Mouse (Mus musculus) intestine, embryonic 16.5 days (tissue): ENCODE results near the gene Hist2h2ab. TPM values are rescaled to one million over a fixed set of nuclear protein-coding genes. Genes with fewer than 3 reads are reported as not detected.
"Not testable (repeated sequence)": the region's sequence is repeated elsewhere in the genome, so short reads cannot be mapped to it uniquely, and the experiment has no call there.

Experiments
- ATAC-seq: fragments of 200-750 bp; cut with Nextera tagmentation; 2 replicates; pipeline ENCODE4 v1.8.0; 2017; ENCODE audit warnings: moderate TSS enrichment, moderate library complexity
- H3K27ac ChIP-seq: fragments of 300-500 bp; sonication (generic); 2 replicates; pipeline ENCODE4 v1.5.1; 2014; ENCODE audit warnings: mild to moderate bottlenecking, low read length
- H3K27me3 ChIP-seq: fragments of 300-500 bp; sonication (generic); replicated peaks from 2 replicates; pipeline ENCODE4 v1.6.1; 2014; ENCODE audit warnings: low read length, control low read depth, mixed read lengths; ENCODE audit not compliant: control insufficient read depth, insufficient read depth
- H3K36me3 ChIP-seq: fragments of 300-500 bp; sonication (generic); 2 replicates; pipeline ENCODE4 v1.6.1; 2014; ENCODE audit warnings: low read length, control low read depth; ENCODE audit not compliant: control insufficient read depth, insufficient read depth
- H3K4me1 ChIP-seq: fragments of 300-500 bp; sonication (generic); 2 replicates; pipeline ENCODE4 v1.6.1; 2014; ENCODE audit warnings: low read length, control low read depth, mixed read lengths; ENCODE audit not compliant: control insufficient read depth, insufficient read depth
- H3K4me2 ChIP-seq: fragments of 300-500 bp; sonication (generic); 2 replicates; pipeline ENCODE4 v1.6.1; 2014; ENCODE audit warnings: low read depth, low read length, control low read depth
- H3K4me3 ChIP-seq: fragments of 300-500 bp; sonication (generic); 2 replicates; pipeline ENCODE4 v1.5.1; 2014; ENCODE audit warnings: mild to moderate bottlenecking, low read length
- H3K9ac ChIP-seq: fragments of 300-500 bp; sonication (generic); 2 replicates; pipeline ENCODE4 v1.6.1; 2014; ENCODE audit warnings: low read depth, low read length
- H3K9me3 ChIP-seq: fragments of 300-500 bp; sonication (generic); 2 replicates; pipeline ENCODE4 v1.6.1; 2016; ENCODE audit warnings: low read length, control low read depth; ENCODE audit not compliant: control insufficient read depth
- WGBS: fragments of 180-500 bp; shearing (Covaris S2); extraction: QIAGEN DNeasy Blood & Tissue Kit; methylation state at CpG from one replicate; pipeline ENCODE4 v1.1.7; 2014; 5-methylcytosine and 5-hydroxymethylcytosine counted together
- polyA plus RNA-seq: library from polyadenylated mRNA; unstranded; fragments of >200 nt; fragmentation: Nextera tagmentation; extraction: Ambion mirVana; gene quantifications from 2 replicates; pipeline ENCODE4 v1.2.1, GENCODE M21; 2015

The Hist2h2ab gene
- polyA plus RNA-seq, 1 experiment from 2014 or later: 0.70 TPM

DNA sequence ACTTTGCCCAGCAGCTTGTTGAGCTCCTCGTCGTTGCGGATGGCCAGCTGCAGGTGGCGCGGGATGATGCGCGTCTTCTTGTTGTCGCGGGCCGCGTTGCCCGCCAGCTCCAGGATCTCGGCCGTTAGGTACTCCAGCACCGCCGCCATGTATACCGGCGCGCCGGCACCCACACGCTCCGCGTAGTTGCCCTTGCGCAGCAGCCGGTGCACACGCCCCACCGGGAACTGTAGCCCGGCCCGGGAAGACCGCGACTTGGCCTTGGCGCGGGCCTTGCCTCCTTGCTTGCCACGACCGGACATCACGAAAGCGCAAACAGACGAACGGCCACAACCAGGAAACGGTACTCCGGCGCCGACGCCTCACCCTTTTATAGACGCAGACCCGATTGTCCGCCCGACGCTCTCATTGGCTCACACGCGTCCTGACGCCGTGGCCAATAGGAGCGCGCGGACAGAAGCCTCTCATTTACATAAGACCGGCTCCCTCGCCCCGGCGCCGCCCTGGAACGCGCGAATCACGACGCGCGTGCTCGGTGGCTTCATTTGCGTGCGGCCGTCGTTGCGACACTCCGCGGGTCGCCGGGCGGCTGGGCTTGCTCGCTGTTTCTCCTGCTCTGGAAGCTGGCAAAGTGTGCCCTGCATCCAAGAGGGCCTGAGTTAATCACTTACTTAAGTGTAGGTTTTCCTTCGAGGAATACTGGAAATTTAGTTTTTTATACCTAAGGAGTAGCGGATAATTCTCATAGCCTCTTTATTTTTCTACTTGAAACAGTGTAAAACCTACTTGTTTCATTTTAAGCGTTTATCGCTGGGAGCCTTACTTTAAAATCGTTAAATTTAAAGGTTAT, 20.5 kb downstream of the Hist2h2ab start, which contains the start of gene Hist2h2aa2:
Gene Hist2h2aa2, minus strand, starts transcription at position 328 of the 850 bp plus-strand sequence.
- ATAC-seq: peak; percentile 82
- Histone ChIP-seq H3K4me2 (peak within 1 kb of the TSS; percentile 43), H3K4me1 (peaks cover 21% of the 10 kb centered on the region), H3K9ac (peak within 1 kb of the TSS; percentile 59), H3K27ac (peak within 1 kb of the TSS; percentile 84), H3K4me3 (peak within 1 kb of the TSS; percentile 31)
- 6% methylated on average over 18 of the region's 85 CpGs for WGBS
- not testable (repeated sequence) for H3K27me3 ChIP-seq, H3K9me3 ChIP-seq, H3K36me3 ChIP-seq

DNA sequence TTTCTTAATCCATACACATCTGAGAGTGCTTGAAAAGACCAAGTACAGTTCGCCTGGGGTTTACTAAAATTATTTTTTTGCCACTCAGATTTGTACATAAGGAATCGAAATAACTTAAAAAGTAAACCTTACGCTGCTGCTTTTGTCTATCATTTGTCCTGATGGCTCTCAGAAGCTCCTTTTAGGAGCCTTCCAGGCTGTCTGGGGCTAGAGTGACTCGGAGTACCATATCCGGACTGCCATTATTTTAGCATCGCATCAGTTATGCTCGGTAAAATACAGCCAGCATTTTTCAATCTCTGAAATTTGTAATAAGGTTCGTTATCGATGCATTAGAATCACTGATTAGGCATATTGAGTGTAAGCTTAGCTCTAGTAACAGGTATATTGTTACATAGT, 21.1 kb downstream of the Hist2h2ab start:
- Histone ChIP-seq H3K9ac (peak overlapping the region; percentile 59), H3K9me3 (no peaks in the 10 kb centered on the region), H3K4me3 (no peak overlapping the region; the same call in 1 of the 2 replicates), H3K27ac (peak overlapping the region; percentile 84), H3K4me2 (peak overlapping the region; percentile 43), H3K4me1 (peaks cover 21% of the 10 kb centered on the region), H3K36me3 (no peaks in the 10 kb centered on the region), H3K27me3 (no peaks in the 10 kb centered on the region)
- no peak for ATAC-seq
- 78% methylated on average over 9 of the region's 9 CpGs for WGBS

GRCm38 (mm10) chr3:96243921-96244572, 24.4 kb downstream of the Hist2h2ab start:
- H3K4me1 ChIP-seq: peaks cover 21% of the 10 kb centered on the region
- 68% methylated on average over 7 of the region's 7 CpGs for WGBS
- peak overlapping the region; percentile 84 for H3K27ac ChIP-seq
- H3K4me2 ChIP-seq: peak overlapping the region; percentile 40
- ATAC-seq: no peak
- peak overlapping the region; percentile 65; the same call in 1 of the 2 replicates for H3K9ac ChIP-seq
- no peaks in the 10 kb centered on the region for H3K36me3 ChIP-seq
- H3K4me3 ChIP-seq: no peak overlapping the region
- H3K9me3 ChIP-seq: no peaks in the 10 kb centered on the region
- no peaks in the 10 kb centered on the region for H3K27me3 ChIP-seq

GRCm38 (mm10) chr3:96245003-96245886, 25.6 kb downstream of the Hist2h2ab start, which contains the start of gene Hist2h2aa1:
Gene Hist2h2aa1 (plus strand): TSS chr3:96245497.
- Histone ChIP-seq H3K4me2 (peak within 1 kb of the TSS; percentile 40), H3K27ac (peak within 1 kb of the TSS; percentile 84), H3K9ac (peak within 1 kb of the TSS; percentile 65), H3K4me3 (peak within 1 kb of the TSS; percentile 41), H3K4me1 (peaks cover 23% of the 10 kb centered on the region)
- H3K36me3 ChIP-seq, H3K9me3 ChIP-seq, H3K27me3 ChIP-seq: not testable (repeated sequence)
- 0% methylated on average over 29 of the region's 88 CpGs for WGBS
- ATAC-seq: peak; percentile 85

DNA sequence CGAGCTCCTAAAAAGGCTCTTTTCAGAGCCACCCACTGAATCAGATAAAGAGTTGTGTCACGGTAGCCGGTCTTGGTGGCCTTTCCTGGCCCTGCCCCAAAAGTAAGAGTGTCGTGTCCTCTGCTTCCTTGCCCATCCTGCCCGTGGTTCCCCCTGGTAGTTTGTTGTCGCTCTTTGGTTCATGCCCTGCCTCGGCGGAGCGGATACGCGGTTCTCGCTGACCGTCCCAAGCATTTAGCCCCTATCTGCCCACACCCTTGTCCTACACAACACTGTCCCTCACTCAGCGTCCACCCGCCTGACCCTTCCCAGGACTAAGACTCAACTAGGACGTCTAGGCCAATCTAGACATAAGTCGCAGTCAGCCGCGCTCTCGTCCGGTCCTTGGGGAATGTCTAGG, 26.4 kb downstream of the Hist2h2ab start:
- H3K27ac ChIP-seq, ATAC-seq, H3K36me3 ChIP-seq, H3K9me3 ChIP-seq, H3K27me3 ChIP-seq, H3K4me2 ChIP-seq, H3K9ac ChIP-seq: not testable (repeated sequence)
- Histone ChIP-seq H3K4me1 (peaks cover 23% of the 10 kb centered on the region), H3K4me3 (peak overlapping the region; percentile 38)
- 1% methylated on average over 10 of the region's 21 CpGs for WGBS

GRCm38 (mm10) chr3:96246427-96246856, 26.8 kb downstream of the Hist2h2ab start, which contains the start of gene Hist2h3c1:
Gene Hist2h3c1 (plus strand): TSS chr3:96246685.
- not testable (repeated sequence) for H3K27me3 ChIP-seq, H3K36me3 ChIP-seq, H3K9me3 ChIP-seq
- H3K9ac ChIP-seq: peak within 1 kb of the TSS; percentile 62
- 0% methylated on average over 6 of the region's 47 CpGs for WGBS
- peaks cover 23% of the 10 kb centered on the region for H3K4me1 ChIP-seq
- H3K4me3 ChIP-seq: peak within 1 kb of the TSS; percentile 50
- ATAC-seq: peak; percentile 92
- peak within 1 kb of the TSS; percentile 50 for H3K27ac ChIP-seq
- peak within 1 kb of the TSS; percentile 56 for H3K4me2 ChIP-seq

DNA sequence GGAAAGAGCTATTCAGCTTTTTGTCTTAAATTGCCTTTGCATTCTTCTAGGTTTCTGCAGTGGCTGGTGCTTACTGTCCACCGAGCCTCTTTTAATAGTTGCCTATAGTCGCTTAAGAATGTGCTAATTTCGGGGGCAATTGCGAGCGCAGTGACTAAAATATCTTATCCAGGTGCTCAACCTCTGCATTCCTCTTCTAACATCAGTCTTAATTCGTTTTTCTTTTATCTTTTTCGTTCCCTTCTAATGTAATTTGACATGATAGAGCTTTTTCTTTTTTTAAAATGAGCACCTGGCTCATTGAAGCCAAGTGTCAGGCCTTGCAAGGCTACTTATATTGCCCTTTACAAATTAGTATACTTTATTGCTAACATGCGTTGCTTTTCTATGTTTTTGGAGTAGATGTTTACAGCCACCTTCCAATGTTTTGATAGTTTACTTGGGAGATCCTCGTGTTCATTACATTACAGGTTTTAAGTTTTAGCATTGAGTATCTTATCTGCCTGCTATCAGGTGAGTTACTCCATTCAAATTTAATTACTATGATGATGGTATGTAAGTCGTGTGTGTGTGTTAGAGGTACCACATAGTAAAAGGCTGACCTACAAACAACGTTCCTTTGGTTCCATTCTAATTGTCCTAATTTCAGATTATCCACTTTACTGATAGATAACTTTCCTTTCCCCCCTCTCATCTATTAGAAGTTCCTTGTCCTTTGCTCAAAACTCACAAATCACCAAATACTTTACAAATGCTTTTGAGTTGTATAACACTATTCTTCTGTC, 27.9 kb downstream of the Hist2h2ab start:
- WGBS: 4% methylated on average over 11 of the region's 11 CpGs
- H3K4me2 ChIP-seq: peak overlapping the region; percentile 56
- no peaks in the 10 kb centered on the region for H3K9me3 ChIP-seq
- H3K4me3 ChIP-seq: peak overlapping the region; percentile 50
- H3K9ac ChIP-seq: peak overlapping the region; percentile 62
- H3K36me3 ChIP-seq: no peaks in the 10 kb centered on the region
- H3K4me1 ChIP-seq: peaks cover 23% of the 10 kb centered on the region
- no peaks in the 10 kb centered on the region for H3K27me3 ChIP-seq
- peak overlapping the region; percentile 50 for H3K27ac ChIP-seq
- ATAC-seq: no peak
